Mouse (Mus musculus) forebrain, postnatal 0 days (tissue): ENCODE measurements at regions not wholly inside any gene's neighbourhood (a gene's known extent, or its start where the extent isn't known, plus 50 kb on each side); places are given as distances from the start of the nearest gene placed in this dataset.
A peak's percentile ranks its signal among the peaks of the same experiment; 100 is the strongest.

Experiments
- ATAC-seq: fragments of 200-750 bp; cut with Nextera tagmentation; 2 replicates; pipeline ENCODE4 v1.8.0; 2017; ENCODE audit warnings: mild to moderate bottlenecking, moderate library complexity
- DNase-seq: peaks from one replicate; pipeline ENCODE4 v3.0.0-alpha.2; 2015
- H3K27ac ChIP-seq: fragments of 300-500 bp; sonication (generic); 2 replicates; pipeline ENCODE4 v1.5.1; 2014; ENCODE audit warnings: low read depth, mild to moderate bottlenecking, antibody characterized with exemption, low read length, moderate library complexity, mixed read lengths
- H3K27me3 ChIP-seq: fragments of 300-500 bp; sonication (generic); 2 replicates; pipeline ENCODE4 v1.6.1; 2014; ENCODE audit warnings: mild to moderate bottlenecking, low read length, mixed read lengths; ENCODE audit not compliant: insufficient read depth
- H3K36me3 ChIP-seq: fragments of 300-500 bp; sonication (generic); 2 replicates; pipeline ENCODE4 v1.6.1; 2014; ENCODE audit warnings: mild to moderate bottlenecking, moderate library complexity; ENCODE audit not compliant: insufficient read depth
- H3K4me1 ChIP-seq: fragments of 300-500 bp; sonication (generic); 2 replicates; pipeline ENCODE4 v1.6.1; 2014; ENCODE audit warnings: antibody characterized with exemption; ENCODE audit not compliant: insufficient read depth
- H3K4me2 ChIP-seq: fragments of 300-500 bp; sonication (generic); 2 replicates; pipeline ENCODE4 v1.6.1; 2014; ENCODE audit warnings: low read depth, mild to moderate bottlenecking, moderate library complexity
- H3K4me3 ChIP-seq: fragments of 300-500 bp; sonication (generic); 2 replicates; pipeline ENCODE4 v1.5.1; 2014; ENCODE audit warnings: low read depth, low read length, mixed read lengths
- H3K9ac ChIP-seq: fragments of 300-500 bp; sonication (generic); 2 replicates; pipeline ENCODE4 v1.6.1; 2014; ENCODE audit warnings: mild to moderate bottlenecking
- H3K9me3 ChIP-seq: fragments of 300-500 bp; sonication (generic); 2 replicates; pipeline ENCODE4 v1.6.1; 2016; ENCODE audit warnings: low read length
- CTCF ChIP-seq: sonication (generic); IDR thresholded peaks from 2 replicates; pipeline ENCODE4 v1.5.1; 2016; ENCODE audit warnings: antibody characterized with exemption, control low read depth, low read depth
- WGBS: fragments of 180-500 bp; shearing (Covaris S2); extraction: QIAGEN DNeasy Blood & Tissue Kit; methylation state at CpG from one replicate; pipeline ENCODE4 v1.1.7; 2014; 5-methylcytosine and 5-hydroxymethylcytosine counted together

GRCm38 (mm10) chr8:109407913-109408312 lies 85.9 kb upstream of the Pmfbp1 start:
- peak; percentile 29 for DNase-seq

GRCm38 (mm10) chr8:109410531-109410930 lies 83.3 kb upstream of the Pmfbp1 start:
- TF ChIP-seq CTCF: no peak
- Histone ChIP-seq H3K36me3 (no peaks in the 10 kb centered on the region), H3K4me1 (no peaks in the 10 kb centered on the region), H3K27ac (no peak overlapping the region), H3K4me3 (no peak overlapping the region), H3K27me3 (no peaks in the 10 kb centered on the region), H3K4me2 (no peak overlapping the region), H3K9me3 (no peaks in the 10 kb centered on the region), H3K9ac (no peak overlapping the region)
- ATAC-seq: no peak
- 87% methylated on average over 6 of the region's 6 CpGs for WGBS
- no peak for DNase-seq

More at GRCm38 (mm10) chr8:109407913-109408312, 85.9 kb upstream of the Pmfbp1 start:
- ATAC-seq: no peak
- 56% methylated on average over 5 of the region's 5 CpGs for WGBS
- no peak overlapping the region for H3K27ac ChIP-seq
- H3K36me3 ChIP-seq: no peaks in the 10 kb centered on the region
- no peaks in the 10 kb centered on the region for H3K4me1 ChIP-seq
- no peaks in the 10 kb centered on the region for H3K9me3 ChIP-seq
- no peaks in the 10 kb centered on the region for H3K27me3 ChIP-seq
- H3K4me3 ChIP-seq: no peak overlapping the region
- peak; percentile 37; the same call in 1 of the 2 replicates for TF ChIP-seq CTCF
- no peak overlapping the region for H3K9ac ChIP-seq
- no peak overlapping the region for H3K4me2 ChIP-seq

DNA sequence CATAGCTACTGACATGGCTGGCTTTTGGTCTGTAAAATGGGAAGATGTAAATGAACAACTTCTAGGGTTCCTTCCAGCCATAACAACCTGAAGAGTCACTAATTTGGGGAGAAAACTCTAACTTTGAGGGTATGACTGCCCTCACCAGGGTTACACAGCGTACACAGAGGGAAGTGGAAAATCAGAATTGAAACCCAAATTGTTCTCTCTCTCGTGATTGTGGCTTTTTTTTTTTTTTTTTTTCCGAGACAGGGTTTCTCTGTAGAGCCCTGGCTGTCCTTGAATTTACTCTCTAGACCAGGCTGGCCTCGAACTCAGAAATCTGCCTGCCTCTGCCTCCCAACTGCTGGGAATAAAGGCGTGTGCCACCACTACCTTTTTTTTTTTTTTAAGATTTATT lies 80.4 kb upstream of the Pmfbp1 start:
- Histone ChIP-seq H3K4me3 (no peak overlapping the region), H3K27me3 (no peaks in the 10 kb centered on the region), H3K9ac (no peak overlapping the region), H3K4me1 (0 out of 2 replicates have a peak, but pooled peaks cover 14% of the 10 kb centered on the region), H3K4me2 (no peak overlapping the region), H3K9me3 (no peaks in the 10 kb centered on the region), H3K36me3 (no peaks in the 10 kb centered on the region), H3K27ac (no peak overlapping the region)
- 95% methylated on average over 5 of the region's 5 CpGs for WGBS
- ATAC-seq: no peak
- no peak for TF ChIP-seq CTCF
- no peak for DNase-seq

GRCm38 (mm10) chr8:109415315-109415714 lies 78.5 kb upstream of the Pmfbp1 start:
- no peaks in the 10 kb centered on the region for H3K36me3 ChIP-seq
- 0 out of 2 replicates have a peak, but pooled peaks cover 14% of the 10 kb centered on the region for H3K4me1 ChIP-seq
- no peaks in the 10 kb centered on the region for H3K27me3 ChIP-seq
- 45% methylated on average over 4 of the region's 4 CpGs for WGBS
- H3K4me3 ChIP-seq: no peak overlapping the region
- no peak for TF ChIP-seq CTCF
- H3K9ac ChIP-seq: no peak overlapping the region
- ATAC-seq (no peak), DNase-seq (no peak)
- H3K4me2 ChIP-seq: no peak overlapping the region
- peak overlapping the region; percentile 80; the same call in 1 of the 2 replicates for H3K27ac ChIP-seq
- no peaks in the 10 kb centered on the region for H3K9me3 ChIP-seq

DNA sequence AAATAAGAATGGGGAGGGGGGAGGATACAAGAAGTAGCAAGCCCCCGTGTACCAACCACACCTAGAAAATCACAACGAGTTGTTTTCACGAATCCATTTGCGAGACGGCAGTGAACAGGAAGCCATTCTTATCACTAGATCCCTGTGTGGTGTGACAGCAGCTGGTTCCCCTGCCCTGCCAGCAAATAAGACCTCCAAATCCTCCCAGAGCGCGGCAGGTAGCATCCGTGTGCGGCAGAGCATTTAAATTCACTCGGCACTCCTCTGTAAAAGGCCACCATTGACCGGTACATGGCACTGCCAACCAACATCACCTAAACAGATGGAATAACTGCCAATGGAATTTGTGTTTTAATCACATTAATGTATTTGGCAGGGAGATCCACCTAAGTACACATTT lies 77.9 kb upstream of the Pmfbp1 start:
- Histone ChIP-seq H3K27me3 (no peaks in the 10 kb centered on the region), H3K4me3 (no peak overlapping the region), H3K36me3 (no peaks in the 10 kb centered on the region), H3K27ac (peak overlapping the region; percentile 80), H3K4me2 (no peak overlapping the region), H3K9me3 (no peaks in the 10 kb centered on the region), H3K4me1 (0 out of 2 replicates have a peak, but pooled peaks cover 14% of the 10 kb centered on the region), H3K9ac (no peak overlapping the region; the same call in 1 of the 2 replicates)
- DNase-seq (peak; percentile 32), ATAC-seq (no peak)
- 39% methylated on average over 11 of the region's 11 CpGs for WGBS
- no peak for TF ChIP-seq CTCF

DNA sequence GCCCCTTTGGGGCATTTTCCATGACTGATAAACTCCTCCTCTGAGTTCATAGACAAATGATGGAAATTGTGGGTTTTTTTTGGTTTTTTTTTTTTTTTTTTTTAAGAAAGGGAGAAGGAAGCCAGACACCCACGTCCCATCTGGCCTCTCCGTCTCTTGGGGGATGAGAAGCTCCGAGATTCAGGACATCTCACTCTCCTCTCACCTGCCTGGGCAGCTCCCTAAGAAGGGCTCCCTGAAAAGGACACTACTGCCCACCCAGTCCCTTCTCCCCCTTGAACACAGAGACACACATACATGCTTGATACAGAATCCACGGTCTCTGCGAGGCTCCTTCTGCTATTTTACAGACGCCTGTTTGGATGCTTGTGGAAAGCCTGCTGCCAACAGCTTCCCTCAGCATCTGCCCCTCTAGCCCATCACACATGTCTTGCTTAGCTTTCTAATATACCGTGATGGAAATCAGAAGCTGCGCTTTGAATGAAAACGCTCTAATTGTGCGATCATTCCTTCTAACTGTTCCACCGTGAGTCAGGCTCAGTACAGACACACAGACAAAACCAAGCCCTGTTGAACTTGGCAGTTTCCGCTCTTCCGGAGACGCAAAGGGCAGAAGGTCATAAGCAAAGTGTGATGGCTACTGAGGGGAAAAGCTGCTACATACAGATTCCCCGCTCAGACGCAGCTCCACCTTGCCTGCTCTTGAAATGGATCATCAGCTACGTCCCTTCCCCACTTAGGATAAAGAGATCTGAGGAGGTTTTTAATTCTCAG lies 77.3 kb upstream of the Pmfbp1 start:
- TF ChIP-seq CTCF: no peak
- peak overlapping the region; percentile 38 for H3K4me2 ChIP-seq
- 0 out of 2 replicates have a peak, but pooled peaks cover 14% of the 10 kb centered on the region for H3K4me1 ChIP-seq
- no peaks in the 10 kb centered on the region for H3K36me3 ChIP-seq
- H3K27me3 ChIP-seq: no peaks in the 10 kb centered on the region
- H3K9me3 ChIP-seq: no peaks in the 10 kb centered on the region
- WGBS: 35% methylated on average over 17 of the region's 17 CpGs
- H3K27ac ChIP-seq: peak overlapping the region; percentile 80
- no peak overlapping the region for H3K4me3 ChIP-seq
- peak overlapping the region; percentile 42 for H3K9ac ChIP-seq
- ATAC-seq (peak; percentile 53), DNase-seq (peak; percentile 83)

DNA sequence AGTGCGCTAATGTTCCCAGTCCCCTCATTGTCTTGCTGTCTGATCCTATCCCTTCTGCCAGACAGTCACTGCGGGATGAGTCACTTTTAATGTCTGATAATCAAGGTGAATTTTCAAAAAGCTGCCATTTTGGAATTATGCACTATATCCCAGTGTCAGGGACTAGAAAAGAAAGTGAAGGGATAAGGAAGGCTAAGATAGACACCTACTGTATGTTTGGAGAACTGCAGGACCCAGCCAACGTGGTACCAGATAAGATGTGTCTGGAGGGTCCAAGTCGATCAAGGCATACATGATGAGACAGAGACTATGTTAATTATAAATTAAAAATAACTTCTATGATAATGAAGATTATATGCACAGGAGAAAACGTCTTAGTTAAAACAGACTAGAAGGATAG lies 76.6 kb upstream of the Pmfbp1 start:
- no peak overlapping the region for H3K4me3 ChIP-seq
- DNase-seq (peak; percentile 91), ATAC-seq (peak; percentile 89)
- peak overlapping the region; percentile 38 for H3K4me2 ChIP-seq
- no peak overlapping the region; the same call in 1 of the 2 replicates for H3K9ac ChIP-seq
- no peaks in the 10 kb centered on the region for H3K36me3 ChIP-seq
- 21% methylated on average over 5 of the region's 5 CpGs for whole genome bisulfite sequencing
- no peaks in the 10 kb centered on the region for H3K27me3 ChIP-seq
- no peaks in the 10 kb centered on the region for H3K9me3 ChIP-seq
- H3K4me1 ChIP-seq: 0 out of 2 replicates have a peak, but pooled peaks cover 14% of the 10 kb centered on the region
- TF ChIP-seq CTCF: peak; percentile 91
- peak overlapping the region; percentile 80 for H3K27ac ChIP-seq
